ENCODE assay signal across 22 mouse cellular contexts in genomic region chr14:79272188-79272694, GRCm38 (mm10). TPM values are rescaled to one million over a fixed set of nuclear protein-coding genes. Genes with fewer than 3 reads are reported as not detected.
DNase-seq lines count a peak whose midpoint lies in the region; ATAC-seq and TF ChIP-seq lines count a peak whose summit lies in the region.
"Had no signal": no experiment of that assay in that cellular context is flagged by ENCODE, and none has a peak within 500 bp of the region (broad histone marks: within the 10 kb centered on the region; RNA-seq: fewer than 3 reads in every experiment).

No protein-coding gene starts in this region.

- H3K9me3 ChIP-seq in heart, embryonic 12.5 days (replicated peaks), result 0 out of 2 replicates have a peak, but pooled peaks cover 3% of the 10 kb centered on the region
- H3K9me3 ChIP-seq: embryonic facial prominence, embryonic 13.5 days; forebrain, embryonic 12.5 days; hindbrain, embryonic 15.5 days had no signal

- TF ChIP-seq CTCF in heart, adult 2 months (IDR thresholded peaks at IDR 0.05), result no peak
- no peak for TF ChIP-seq CTCF in thymus, adult 2 months (IDR thresholded peaks at IDR 0.05; ENCODE audit: borderline replicate concordance, control insufficient read depth, extremely low read depth, insufficient read depth, low read length, poor library complexity)

- H3K4me3 ChIP-seq in heart, adult 2 months, result no peak overlapping the region
- no peak overlapping the region for H3K4me3 ChIP-seq in heart, embryonic 12.5 days
- H3K4me3 ChIP-seq in thymus, adult 2 months (ENCODE audit: control insufficient read depth, insufficient read depth, low read length), result no peak overlapping the region
- H3K4me3 ChIP-seq in brown adipose tissue, adult 24 weeks (ENCODE audit: insufficient read depth, low read depth, low read length), result no peak overlapping the region
- H3K4me3 ChIP-seq: embryonic facial prominence, embryonic 13.5 days; forebrain, embryonic 12.5 days; hindbrain, embryonic 15.5 days had no signal

- no peak for TF ChIP-seq EP300 in heart, adult 2 months (IDR thresholded peaks at IDR 0.05; ENCODE audit: insufficient read depth, low read depth, low read length)

- H3K27ac ChIP-seq in heart, adult 2 months, result peak overlapping the region; percentile 86
- H3K27ac ChIP-seq in heart, embryonic 12.5 days (ENCODE audit: poor library complexity, severe bottlenecking), result no peak overlapping the region
- 0 out of 2 replicates have a peak overlapping the region, but pooled peaks have one; percentile 3 for H3K27ac ChIP-seq in thymus, adult 2 months (ENCODE audit: control insufficient read depth, insufficient read depth, low read length)
- H3K27ac ChIP-seq in brown adipose tissue, adult 24 weeks (replicated peaks; ENCODE audit: low read depth, low read length), result peak overlapping the region; percentile 86
- H3K27ac ChIP-seq: embryonic facial prominence, embryonic 13.5 days; forebrain, embryonic 12.5 days had no signal

- intact Hi-C loops in heart, adult 2 months (cut with DNase I), result loop anchor here (5.0 kb wide), 2 partner anchors 115 to 150 kb away; no protein-coding TSS in a partner anchor

- TF ChIP-seq POLR2A in heart, adult 2 months (IDR thresholded peaks at IDR 0.05; ENCODE audit: insufficient read depth, low read depth, low read length), result no peak
- TF ChIP-seq POLR2A in thymus, adult 2 months (IDR thresholded peaks at IDR 0.05; ENCODE audit: control insufficient read depth, extremely low read depth, insufficient read depth, low read length, poor library complexity), result no peak

- no peak for DNase-seq in heart, adult 2 months
- DNase-seq in thymus, adult 2 months, result no peak
- no peak for DNase-seq in thymus, postnatal 0 days (ENCODE audit: low spot score)
- DNase-seq in ovary, adult 18-20 months (ENCODE audit: low spot score), result no peak
- DNase-seq: cerebellum, adult 18-20 months; cerebellum, adult 9-11 months; cerebellum, postnatal 36 days; gastrocnemius, postnatal 25 days; heart, postnatal 14 days had no signal

- no peak for ATAC-seq in heart, embryonic 12.5 days (ENCODE audit: insufficient number of reproducible peaks, low FRiP score)
- ATAC-seq: forebrain, embryonic 16.5 days; intestine, embryonic 16.5 days had no signal

- H3K9ac ChIP-seq in heart, adult 2 months (ENCODE audit: low read depth, low read length), result no peak overlapping the region
- no peak overlapping the region for H3K9ac ChIP-seq in heart, embryonic 12.5 days
- H3K9ac ChIP-seq: embryonic facial prominence, embryonic 13.5 days; forebrain, embryonic 12.5 days; hindbrain, embryonic 15.5 days had no signal

- peaks cover 5% of the 10 kb centered on the region for H3K36me3 ChIP-seq in heart, adult 2 months (ENCODE audit: control insufficient read depth, insufficient read depth, low read length)
- no peaks in the 10 kb centered on the region for H3K36me3 ChIP-seq in heart, embryonic 12.5 days
- no peaks in the 10 kb centered on the region for H3K36me3 ChIP-seq in thymus, adult 2 months (ENCODE audit: control insufficient read depth, insufficient read depth, low read length)
- H3K36me3 ChIP-seq: embryonic facial prominence, embryonic 13.5 days; forebrain, embryonic 12.5 days; hindbrain, embryonic 15.5 days had no signal

- H3K27me3 ChIP-seq in heart, adult 2 months (ENCODE audit: control insufficient read depth, insufficient read depth, low read length), result no peaks in the 10 kb centered on the region
- H3K27me3 ChIP-seq in heart, embryonic 12.5 days (replicated peaks), result no peaks in the 10 kb centered on the region
- H3K27me3 ChIP-seq in thymus, adult 2 months (ENCODE audit: control insufficient read depth, insufficient read depth, low read length), result no peaks in the 10 kb centered on the region
- H3K27me3 ChIP-seq: embryonic facial prominence, embryonic 13.5 days; forebrain, embryonic 12.5 days; hindbrain, embryonic 15.5 days had no signal

- 68% methylated on average over 3 of the region's 3 CpGs for WGBS in heart, adult 2 months
- WGBS in heart, embryonic 12.5 days, result 80% methylated on average over 3 of the region's 3 CpGs
- WGBS in thymus, adult 2 months, result 88% methylated on average over 3 of the region's 3 CpGs

- H3K4me1 ChIP-seq in heart, adult 2 months (ENCODE audit: control insufficient read depth, insufficient read depth, low read length), result peaks cover 19% of the 10 kb centered on the region
- H3K4me1 ChIP-seq in heart, embryonic 12.5 days (replicated peaks), result peaks cover 17% of the 10 kb centered on the region
- H3K4me1 ChIP-seq in thymus, adult 2 months (replicated peaks; ENCODE audit: control insufficient read depth, insufficient read depth, low read length), result peaks cover 65% of the 10 kb centered on the region
- peaks cover 54% of the 10 kb centered on the region for H3K4me1 ChIP-seq in brown adipose tissue, adult 24 weeks (ENCODE audit: control insufficient read depth, insufficient read depth, insufficient read length, low read length)

- no peak overlapping the region for H3K4me2 ChIP-seq in heart, embryonic 12.5 days
- H3K4me2 ChIP-seq: embryonic facial prominence, embryonic 13.5 days; forebrain, embryonic 12.5 days; hindbrain, embryonic 15.5 days had no signal

- no peaks in the 10 kb centered on the region for H3K79me2 ChIP-seq in heart, adult 2 months (replicated peaks; ENCODE audit: control insufficient read depth, insufficient read depth, low read length)

RNA-seq across cellular contexts. Expression of gene Zfp957, which starts 25.1 kb away (rescaled TPM):
- total RNA-seq in heart, adult 2 months (2021), result not detected
- polyA plus RNA-seq in heart, adult 2 months (2012; rRNA removed), result not detected in 2 replicates
- polyA plus RNA-seq in heart, embryonic 12.5 days (2016; fragmentation: Nextera tagmentation; extraction: Ambion mirVana), result not detected in 2 replicates
- not detected in 2 replicates for polyA plus RNA-seq in thymus, adult 2 months (2012; rRNA removed)
- not detected in 2 replicates for polyA plus RNA-seq in thymus, postnatal 0 days (2015; fragmentation: Nextera tagmentation; extraction: Ambion mirVana)
- not detected in 2 replicates for polyA plus RNA-seq in brown adipose tissue, adult 24 weeks (2012; ENCODE audit: insufficient read depth, insufficient read length, missing spikeins)
- total RNA-seq: ES-E14; gastrocnemius, adult 18-20 months; gastrocnemius, postnatal 25 days; heart, adult 18-20 months; heart, postnatal 14 days had no signal
- polyA plus RNA-seq: embryonic facial prominence, embryonic 13.5 days; forebrain, embryonic 12.5 days; forebrain, embryonic 16.5 days; frontal cortex, adult 2 months; heart, embryonic 14.5 days; hindbrain, embryonic 11.5 days; hindbrain, embryonic 15.5 days; intestine, embryonic 16.5 days had no signal

RNA-seq across cellular contexts. Expression of gene Rgcc, which starts 29.2 kb away (rescaled TPM):
- total RNA-seq in heart, adult 2 months (2021), result 100 to 1,000 TPM in 1 of 2 experiments, 10 to 100 TPM in 1; 66.4 to 116 TPM
- polyA plus RNA-seq in heart, adult 2 months (2012; rRNA removed), result 91.8 and 124 TPM in 2 replicates
- 9.3 and 11.6 TPM in 2 replicates for polyA plus RNA-seq in heart, embryonic 12.5 days (2016; fragmentation: Nextera tagmentation; extraction: Ambion mirVana)
- 880 and 889 TPM in 2 replicates for polyA plus RNA-seq in thymus, adult 2 months (2012; rRNA removed)
- 552 and 560 TPM in 2 replicates for polyA plus RNA-seq in thymus, postnatal 0 days (2015; fragmentation: Nextera tagmentation; extraction: Ambion mirVana)
- 325 and 446 TPM in 2 replicates for polyA plus RNA-seq in brown adipose tissue, adult 24 weeks (2012; ENCODE audit: insufficient read depth, insufficient read length, missing spikeins)
